Mouse (Mus musculus): ENCODE results near the gene Fcf1.

Gene Fcf1

GRCm38 (mm10) chr12:84968831-84969655 lies 1.7 kb upstream of the Fcf1 start:
- no peak for DNase-seq

GRCm38 (mm10) chr12:84969656-84970427 lies 855 bp upstream of the Fcf1 start:
- DNase-seq, result no peak

- DNase-seq, result no peak
Measured at GRCm38 (mm10) chr12:84979264-84979862, 8.7 kb downstream of the Fcf1 start.

GRCm38 (mm10) chr12:84989456-84989855 lies 18.8 kb downstream of the Fcf1 start:
- DNase-seq, result peak; percentile 33

- DNase-seq, result peak; percentile 10
Measured at GRCm38 (mm10) chr12:84995112-84995761, 24.5 kb downstream of the Fcf1 start.

GRCm38 (mm10) chr12:84996083-84996496 lies 25.4 kb downstream of the Fcf1 start, which contains the start of gene Ylpm1:
Gene Ylpm1 (plus strand): TSS chr12:84996321.
- peak; percentile 98 for DNase-seq

GRCm38 (mm10) chr12:84996501-84997398 lies 26.1 kb downstream of the Fcf1 start:
- peak; percentile 74 for DNase-seq

- no peak for DNase-seq
Measured at GRCm38 (mm10) chr12:84999053-84999452, 28.4 kb downstream of the Fcf1 start.

GRCm38 (mm10) chr12:85006206-85006605 lies 35.5 kb downstream of the Fcf1 start:
- no peak for DNase-seq

- no peak for DNase-seq
Measured at GRCm38 (mm10) chr12:85007021-85007420, 36.3 kb downstream of the Fcf1 start.

GRCm38 (mm10) chr12:85009776-85010175 lies 39.1 kb downstream of the Fcf1 start:
- no peak for DNase-seq

GRCm38 (mm10) chr12:85010541-85010940 lies 39.8 kb downstream of the Fcf1 start:
- no peak for DNase-seq

- DNase-seq, result no peak
Measured at GRCm38 (mm10) chr12:85012185-85012584, 41.5 kb downstream of the Fcf1 start.

GRCm38 (mm10) chr12:85022071-85022470 lies 51.4 kb downstream of the Fcf1 start:
- DNase-seq, result no peak

GRCm38 (mm10) chr12:85032710-85033109 lies 62.0 kb downstream of the Fcf1 start:
- peak; percentile 33 for DNase-seq
